Mouse (Mus musculus) hindbrain, embryonic 11.5 days (tissue): ENCODE measurements around the gene Opcml. TPM values are rescaled to one million over a fixed set of nuclear protein-coding genes. Genes with fewer than 3 reads are reported as not detected.
A peak's percentile ranks its signal among the peaks of the same experiment; 100 is the strongest.

ENCODE experiments used
- ATAC-seq: fragments of 200-750 bp; cut with Nextera tagmentation; 2 replicates; pipeline ENCODE4 v1.8.0; 2017; ENCODE audit warnings: mild to moderate bottlenecking, moderate TSS enrichment, moderate library complexity; ENCODE audit not compliant: low FRiP score
- DNase-seq: peaks from one replicate; pipeline ENCODE4 v3.0.0-alpha.2; 2015; ENCODE audit warnings: low spot score
- H3K27ac ChIP-seq: fragments of 300-500 bp; sonication (generic); 2 replicates; pipeline ENCODE4 v1.5.1; 2014; ENCODE audit warnings: mild to moderate bottlenecking, low read depth, low read length
- H3K27me3 ChIP-seq: fragments of 300-500 bp; sonication (generic); 2 replicates; pipeline ENCODE4 v1.6.1; 2014; ENCODE audit warnings: mild to moderate bottlenecking, low read length, moderate library complexity, mixed read lengths; ENCODE audit not compliant: control insufficient read depth, insufficient read depth
- H3K36me3 ChIP-seq: fragments of 300-500 bp; sonication (generic); 2 replicates; pipeline ENCODE4 v1.6.1; 2014; ENCODE audit warnings: mild to moderate bottlenecking, low read length, moderate library complexity, mixed read lengths; ENCODE audit not compliant: control insufficient read depth, insufficient read depth
- H3K4me1 ChIP-seq: fragments of 300-500 bp; sonication (generic); replicated peaks from 2 replicates; pipeline ENCODE4 v1.6.1; 2014; ENCODE audit warnings: low read length, mixed read lengths; ENCODE audit not compliant: control insufficient read depth, insufficient read depth
- H3K4me2 ChIP-seq: fragments of 300-500 bp; sonication (generic); replicated peaks from 2 replicates; pipeline ENCODE4 v1.6.1; 2014; ENCODE audit warnings: mild to moderate bottlenecking, low read depth, low read length
- H3K4me3 ChIP-seq: fragments of 300-500 bp; sonication (generic); 2 replicates; pipeline ENCODE4 v1.5.1; 2014; ENCODE audit warnings: low read depth, low read length
- H3K9ac ChIP-seq: fragments of 300-500 bp; sonication (generic); 2 replicates; pipeline ENCODE4 v1.6.1; 2014; ENCODE audit warnings: low read depth, low read length
- H3K9me3 ChIP-seq: fragments of 300-500 bp; sonication (generic); 2 replicates; pipeline ENCODE4 v1.6.1; 2016; ENCODE audit warnings: low read length; ENCODE audit not compliant: control insufficient read depth
- WGBS: fragments of 180-500 bp; shearing (Covaris S2); extraction: QIAGEN DNeasy Blood & Tissue Kit; methylation state at CpG from one replicate; pipeline ENCODE4 v1.1.7; 2014; 5-methylcytosine and 5-hydroxymethylcytosine counted together
- polyA plus RNA-seq: library from polyadenylated mRNA; unstranded; fragments of >200 nt; fragmentation: Nextera tagmentation; extraction: Ambion mirVana; gene quantifications from 2 replicates; pipeline ENCODE4 v1.2.1, GENCODE M21; 2014

The Opcml gene
- polyA plus RNA-seq, 1 experiment from 2014 or later: 5.7 TPM

GRCm38 (mm10) chr9:28131521-28131920 lies 340.9 kb downstream of the Opcml start:
- Histone ChIP-seq H3K4me2 (no peak overlapping the region), H3K4me3 (no peak overlapping the region), H3K9me3 (no peaks in the 10 kb centered on the region), H3K27ac (no peak overlapping the region), H3K4me1 (no peaks in the 10 kb centered on the region; the same call in 1 of the 2 replicates), H3K27me3 (no peaks in the 10 kb centered on the region), H3K9ac (no peak overlapping the region), H3K36me3 (no peaks in the 10 kb centered on the region)
- DNase-seq (no peak), ATAC-seq (no peak)
- 76% methylated on average over 1 of the region's 1 CpGs for WGBS

- no peak overlapping the region for H3K4me3 ChIP-seq
- DNase-seq (peak; percentile 38), ATAC-seq (peak; percentile 64; the same call in 1 of the 2 replicates)
- H3K27ac ChIP-seq: peak overlapping the region; percentile 30; the same call in 1 of the 2 replicates
- H3K4me2 ChIP-seq: no peak overlapping the region
- H3K27me3 ChIP-seq: no peaks in the 10 kb centered on the region
- no peaks in the 10 kb centered on the region for H3K9me3 ChIP-seq
- 22% methylated on average over 2 of the region's 2 CpGs for WGBS
- no peak overlapping the region for H3K9ac ChIP-seq
- no peaks in the 10 kb centered on the region; the same call in 1 of the 2 replicates for H3K4me1 ChIP-seq
- no peaks in the 10 kb centered on the region for H3K36me3 ChIP-seq
These were observed 346.0 kb downstream of the Opcml start for GRCm38 (mm10) chr9:28136614-28137013.

GRCm38 (mm10) chr9:28139957-28140597 lies 349.5 kb downstream of the Opcml start:
- H3K9me3 ChIP-seq: no peaks in the 10 kb centered on the region
- ATAC-seq (no peak), DNase-seq (no peak)
- no peak overlapping the region for H3K27ac ChIP-seq
- no peaks in the 10 kb centered on the region; the same call in 1 of the 2 replicates for H3K4me1 ChIP-seq
- H3K4me3 ChIP-seq: no peak overlapping the region
- no peaks in the 10 kb centered on the region for H3K36me3 ChIP-seq
- no peak overlapping the region for H3K4me2 ChIP-seq
- H3K9ac ChIP-seq: no peak overlapping the region
- WGBS: 91% methylated on average over 12 of the region's 12 CpGs
- no peaks in the 10 kb centered on the region for H3K27me3 ChIP-seq

GRCm38 (mm10) chr9:28149507-28149906 lies 358.9 kb downstream of the Opcml start:
- DNase-seq (no peak), ATAC-seq (no peak)
- Histone ChIP-seq H3K4me3 (no peak overlapping the region), H3K36me3 (no peaks in the 10 kb centered on the region), H3K9ac (no peak overlapping the region), H3K4me1 (no peaks in the 10 kb centered on the region), H3K9me3 (no peaks in the 10 kb centered on the region), H3K27ac (no peak overlapping the region), H3K4me2 (no peak overlapping the region), H3K27me3 (no peaks in the 10 kb centered on the region)
- WGBS: 90% methylated on average over 3 of the region's 3 CpGs

- H3K36me3 ChIP-seq: no peaks in the 10 kb centered on the region
- H3K27ac ChIP-seq: no peak overlapping the region
- H3K4me2 ChIP-seq: no peak overlapping the region
- DNase-seq (no peak), ATAC-seq (no peak)
- H3K9me3 ChIP-seq: no peaks in the 10 kb centered on the region
- no peak overlapping the region for H3K4me3 ChIP-seq
- H3K4me1 ChIP-seq: no peaks in the 10 kb centered on the region
- 58% methylated on average over 6 of the region's 6 CpGs for WGBS
- H3K9ac ChIP-seq: no peak overlapping the region
- no peaks in the 10 kb centered on the region for H3K27me3 ChIP-seq
These were observed 363.2 kb downstream of the Opcml start for GRCm38 (mm10) chr9:28153748-28154147.

GRCm38 (mm10) chr9:28157092-28157491 lies 366.5 kb downstream of the Opcml start:
- H3K27ac ChIP-seq: no peak overlapping the region
- ATAC-seq: no peak
- H3K4me2 ChIP-seq: no peak overlapping the region
- DNase-seq: no peak
- H3K9me3 ChIP-seq: no peaks in the 10 kb centered on the region
- H3K4me3 ChIP-seq: no peak overlapping the region
- no peaks in the 10 kb centered on the region for H3K4me1 ChIP-seq
- no peak overlapping the region for H3K9ac ChIP-seq
- H3K27me3 ChIP-seq: no peaks in the 10 kb centered on the region
- WGBS: 95% methylated on average over 7 of the region's 7 CpGs
- H3K36me3 ChIP-seq: no peaks in the 10 kb centered on the region

GRCm38 (mm10) chr9:28160953-28161352 lies 370.4 kb downstream of the Opcml start:
- Histone ChIP-seq H3K4me2 (no peak overlapping the region), H3K9ac (no peak overlapping the region), H3K4me3 (no peak overlapping the region), H3K36me3 (no peaks in the 10 kb centered on the region), H3K9me3 (no peaks in the 10 kb centered on the region), H3K27me3 (no peaks in the 10 kb centered on the region), H3K4me1 (no peaks in the 10 kb centered on the region), H3K27ac (no peak overlapping the region)
- DNase-seq (no peak), ATAC-seq (no peak)
- 94% methylated on average over 1 of the region's 1 CpGs for WGBS

DNA sequence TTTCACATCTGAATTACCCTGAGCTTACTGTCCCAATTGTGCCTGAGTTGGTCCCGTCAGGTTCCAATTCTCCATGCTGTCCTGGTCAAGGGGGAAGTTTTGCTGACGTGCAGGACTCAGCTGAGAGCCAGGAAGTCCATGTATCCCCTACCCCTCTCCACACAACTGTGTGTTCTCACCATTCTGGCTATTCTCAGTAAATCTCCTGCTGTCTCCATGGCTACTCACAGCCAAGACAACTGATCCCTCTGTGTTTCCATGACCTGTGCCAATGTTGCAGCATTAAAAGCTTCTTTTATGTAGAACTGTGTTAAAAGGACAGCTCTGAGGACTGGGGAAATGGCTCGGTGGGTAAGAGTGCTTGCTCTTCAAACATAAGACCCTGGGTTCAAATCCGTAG lies 373.4 kb downstream of the Opcml start:
- no peak for DNase-seq
- WGBS: 60% methylated on average over 4 of the region's 4 CpGs
- no peak overlapping the region for H3K27ac ChIP-seq
- H3K27me3 ChIP-seq: no peaks in the 10 kb centered on the region
- no peak overlapping the region for H3K4me2 ChIP-seq
- H3K36me3 ChIP-seq: no peaks in the 10 kb centered on the region
- H3K4me1 ChIP-seq: no peaks in the 10 kb centered on the region
- H3K9ac ChIP-seq: no peak overlapping the region
- H3K9me3 ChIP-seq: no peaks in the 10 kb centered on the region
- no peak overlapping the region for H3K4me3 ChIP-seq
- ATAC-seq: no peak

- H3K4me2 ChIP-seq: no peak overlapping the region
- H3K9me3 ChIP-seq: no peaks in the 10 kb centered on the region
- no peaks in the 10 kb centered on the region for H3K36me3 ChIP-seq
- ATAC-seq (no peak; the same call in 1 of the 2 replicates), DNase-seq (peak; percentile 72)
- H3K4me3 ChIP-seq: no peak overlapping the region
- H3K9ac ChIP-seq: no peak overlapping the region
- 7% methylated on average over 6 of the region's 6 CpGs for WGBS
- H3K27me3 ChIP-seq: no peaks in the 10 kb centered on the region
- H3K4me1 ChIP-seq: no peaks in the 10 kb centered on the region
- no peak overlapping the region for H3K27ac ChIP-seq
These were observed 381.3 kb downstream of the Opcml start for GRCm38 (mm10) chr9:28171890-28172289.
